Mouse (Mus musculus) stomach, embryonic 15.5 days (tissue): ENCODE results near the gene Zfp3. TPM values are rescaled to one million over a fixed set of nuclear protein-coding genes. Genes with fewer than 3 reads are reported as not detected.

ENCODE experiments used
- ATAC-seq: fragments of 200-750 bp; cut with Nextera tagmentation; 2 replicates; pipeline ENCODE4 v1.8.0; 2017; ENCODE audit warnings: low read depth, moderate number of reproducible peaks, moderate TSS enrichment; ENCODE audit not compliant: insufficient read depth, low FRiP score
- H3K27ac ChIP-seq: fragments of 300-500 bp; sonication (generic); 2 replicates; pipeline ENCODE4 v1.5.1; 2015; ENCODE audit warnings: mild to moderate bottlenecking, inconsistent platforms
- H3K27me3 ChIP-seq: fragments of 300-500 bp; sonication (generic); replicated peaks from 2 replicates; pipeline ENCODE4 v1.6.1; 2015; ENCODE audit warnings: inconsistent platforms
- H3K36me3 ChIP-seq: fragments of 300-500 bp; sonication (generic); 2 replicates; pipeline ENCODE4 v1.6.1; 2015; ENCODE audit warnings: inconsistent platforms
- H3K4me1 ChIP-seq: fragments of 300-500 bp; sonication (generic); 2 replicates; pipeline ENCODE4 v1.6.1; 2015; ENCODE audit warnings: inconsistent platforms
- H3K4me2 ChIP-seq: fragments of 300-500 bp; sonication (generic); 2 replicates; pipeline ENCODE4 v1.6.1; 2015; ENCODE audit warnings: mild to moderate bottlenecking, inconsistent platforms
- H3K4me3 ChIP-seq: fragments of 300-500 bp; sonication (generic); replicated peaks from 2 replicates; pipeline ENCODE4 v1.5.1; 2015; ENCODE audit warnings: inconsistent platforms
- H3K9ac ChIP-seq: fragments of 300-500 bp; sonication (generic); 2 replicates; pipeline ENCODE4 v1.6.1; 2015; ENCODE audit warnings: inconsistent platforms
- H3K9me3 ChIP-seq: fragments of 300-500 bp; sonication (generic); 2 replicates; pipeline ENCODE4 v1.6.1; 2016; ENCODE audit warnings: inconsistent platforms
- WGBS: fragments of 180-500 bp; shearing (Covaris S2); methylation state at CpG from one replicate; pipeline ENCODE4 v1.1.7; 2015; 5-methylcytosine and 5-hydroxymethylcytosine counted together
- polyA plus RNA-seq: library from polyadenylated mRNA; unstranded; fragments of >200 nt; fragmentation: Nextera tagmentation; extraction: Ambion mirVana; gene quantifications from 2 replicates; pipeline ENCODE4 v1.2.1, GENCODE M21; 2015

The Zfp3 gene
- polyA plus RNA-seq, 1 experiment from 2014 or later = 6.9 TPM

GRCm38 (mm10) chr11:70791676-70792075 lies 27.7 kb downstream of the Zfp3 start:
- no peaks in the 10 kb centered on the region for H3K9me3 ChIP-seq
- no peak for ATAC-seq
- WGBS = 75% methylated on average over 5 of the region's 5 CpGs

DNA sequence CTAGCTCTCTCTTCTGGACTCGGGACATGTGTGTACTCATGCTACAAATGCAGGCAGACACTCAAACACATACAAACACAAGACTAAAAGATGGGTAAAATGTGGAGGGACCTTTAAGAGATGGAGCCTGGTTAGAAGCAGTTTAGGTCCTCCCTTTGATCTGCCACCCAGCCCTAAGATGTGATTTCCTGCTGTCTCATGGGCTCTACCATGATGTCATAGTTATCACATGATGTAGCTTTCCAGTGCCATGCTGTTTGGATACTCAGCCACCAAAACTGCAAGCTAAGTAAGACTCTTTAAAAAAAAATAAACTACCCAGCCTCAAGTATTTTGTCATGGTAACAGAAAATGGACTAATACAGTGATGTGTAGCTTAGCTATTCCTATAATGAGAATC lies 28.4 kb downstream of the Zfp3 start:
- Histone ChIP-seq H3K9ac (no peak overlapping the region), H3K9me3 (no peaks in the 10 kb centered on the region), H3K4me1 (no peaks in the 10 kb centered on the region), H3K27me3 (no peaks in the 10 kb centered on the region), H3K4me2 (no peak overlapping the region), H3K36me3 (no peaks in the 10 kb centered on the region), H3K27ac (no peak overlapping the region), H3K4me3 (no peak overlapping the region)
- 81% methylated on average over 1 of the region's 1 CpGs for WGBS
- no peak for ATAC-seq

More at GRCm38 (mm10) chr11:70791676-70792075, 27.7 kb downstream of the Zfp3 start:
- Histone ChIP-seq H3K27me3 (no peaks in the 10 kb centered on the region), H3K9ac (no peak overlapping the region), H3K4me1 (no peaks in the 10 kb centered on the region), H3K36me3 (no peaks in the 10 kb centered on the region), H3K4me2 (no peak overlapping the region), H3K4me3 (no peak overlapping the region), H3K27ac (no peak overlapping the region)

DNA sequence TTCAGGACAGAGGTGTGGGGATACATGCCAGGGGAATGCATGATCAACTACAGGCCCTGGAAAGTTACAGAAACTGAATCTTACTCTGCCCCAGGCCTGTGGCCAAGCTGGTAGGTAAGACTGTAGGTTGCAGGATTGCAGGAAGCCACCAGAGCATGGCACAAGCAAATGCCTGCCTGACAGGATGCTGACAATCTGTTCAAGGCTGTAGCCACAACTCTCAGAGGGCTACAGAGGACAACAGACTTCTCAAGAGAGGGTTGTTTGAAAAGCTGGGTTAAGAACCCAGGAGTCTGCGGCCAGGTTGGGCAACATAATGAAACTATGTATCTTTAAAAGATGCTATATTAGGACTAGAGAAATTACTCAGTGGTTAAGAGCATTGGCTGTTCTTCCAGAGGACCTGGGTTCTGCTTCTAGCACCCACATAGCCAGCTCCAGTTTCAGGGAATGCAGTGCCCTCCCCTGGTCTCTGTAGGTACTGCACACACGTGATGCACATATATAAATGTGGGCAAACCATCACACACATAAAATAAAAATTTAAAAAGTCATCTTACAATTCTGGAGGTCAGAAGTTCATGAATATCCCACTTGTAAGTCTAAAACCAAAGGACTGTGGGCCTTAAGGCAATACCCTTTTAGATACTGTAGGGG lies 38.3 kb downstream of the Zfp3 start:
- WGBS = 84% methylated on average over 2 of the region's 2 CpGs
- Histone ChIP-seq H3K4me1 (no peaks in the 10 kb centered on the region), H3K4me3 (no peak overlapping the region), H3K4me2 (no peak overlapping the region), H3K9ac (no peak overlapping the region), H3K27me3 (no peaks in the 10 kb centered on the region), H3K27ac (no peak overlapping the region), H3K36me3 (no peaks in the 10 kb centered on the region), H3K9me3 (no peaks in the 10 kb centered on the region)
- no peak for ATAC-seq

DNA sequence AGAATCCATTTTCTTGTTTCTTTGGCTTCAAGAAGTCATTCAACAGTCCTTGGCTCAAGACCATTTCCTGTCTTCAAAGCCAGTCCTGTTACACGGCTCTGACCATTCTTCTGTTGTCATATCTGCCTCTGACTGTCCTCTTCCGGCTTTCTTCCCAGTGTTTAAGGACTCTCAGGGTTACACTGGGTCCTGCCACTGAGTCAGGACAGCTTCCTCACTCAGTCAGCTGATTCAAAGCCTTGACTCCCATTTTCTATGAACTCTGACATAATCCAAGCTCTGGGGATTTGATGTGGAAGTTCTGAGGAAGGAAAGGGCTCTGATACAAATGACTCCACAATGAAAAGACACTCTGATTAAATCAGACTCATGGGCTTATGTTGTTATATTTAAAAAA lies 38.9 kb downstream of the Zfp3 start:
- 66% methylated on average over 2 of the region's 2 CpGs for WGBS
- Histone ChIP-seq H3K4me2 (no peak overlapping the region), H3K9me3 (no peaks in the 10 kb centered on the region), H3K27me3 (no peaks in the 10 kb centered on the region), H3K4me1 (no peaks in the 10 kb centered on the region), H3K36me3 (no peaks in the 10 kb centered on the region), H3K27ac (no peak overlapping the region), H3K9ac (no peak overlapping the region), H3K4me3 (no peak overlapping the region)
- ATAC-seq = no peak

- Histone ChIP-seq H3K27ac (no peak overlapping the region), H3K4me2 (no peak overlapping the region), H3K4me1 (no peaks in the 10 kb centered on the region), H3K27me3 (no peaks in the 10 kb centered on the region), H3K9ac (no peak overlapping the region), H3K36me3 (no peaks in the 10 kb centered on the region), H3K4me3 (no peak overlapping the region), H3K9me3 (no peaks in the 10 kb centered on the region)
- 64% methylated on average over 6 of the region's 6 CpGs for WGBS
- no peak for ATAC-seq
These were observed 39.7 kb downstream of the Zfp3 start for GRCm38 (mm10) chr11:70803711-70804200.

DNA sequence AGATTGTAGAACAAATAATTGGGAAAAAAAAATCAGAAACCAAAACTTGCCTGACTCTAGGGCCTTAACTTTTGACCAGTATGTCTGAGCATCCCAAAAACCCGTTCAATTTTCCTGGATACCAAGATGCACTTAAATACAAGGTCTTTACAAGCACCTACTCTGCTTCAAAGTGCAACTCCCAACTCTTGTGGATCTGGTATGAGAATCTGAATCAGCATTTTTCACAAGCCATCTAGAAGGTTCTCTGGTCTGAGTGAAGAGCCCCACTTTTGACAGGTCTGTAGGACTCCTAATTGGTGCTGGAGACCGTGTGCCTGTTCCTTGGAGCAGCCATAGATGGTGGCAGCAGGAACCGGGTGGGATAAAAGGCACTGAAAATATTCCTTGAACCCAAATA lies 40.4 kb downstream of the Zfp3 start:
- no peak for ATAC-seq
- 74% methylated on average over 3 of the region's 3 CpGs for WGBS
- no peak overlapping the region for H3K4me2 ChIP-seq
- no peak overlapping the region for H3K9ac ChIP-seq
- H3K27me3 ChIP-seq = no peaks in the 10 kb centered on the region
- H3K27ac ChIP-seq = no peak overlapping the region
- H3K4me1 ChIP-seq = no peaks in the 10 kb centered on the region
- H3K36me3 ChIP-seq = no peaks in the 10 kb centered on the region
- H3K9me3 ChIP-seq = no peaks in the 10 kb centered on the region
- no peak overlapping the region for H3K4me3 ChIP-seq

DNA sequence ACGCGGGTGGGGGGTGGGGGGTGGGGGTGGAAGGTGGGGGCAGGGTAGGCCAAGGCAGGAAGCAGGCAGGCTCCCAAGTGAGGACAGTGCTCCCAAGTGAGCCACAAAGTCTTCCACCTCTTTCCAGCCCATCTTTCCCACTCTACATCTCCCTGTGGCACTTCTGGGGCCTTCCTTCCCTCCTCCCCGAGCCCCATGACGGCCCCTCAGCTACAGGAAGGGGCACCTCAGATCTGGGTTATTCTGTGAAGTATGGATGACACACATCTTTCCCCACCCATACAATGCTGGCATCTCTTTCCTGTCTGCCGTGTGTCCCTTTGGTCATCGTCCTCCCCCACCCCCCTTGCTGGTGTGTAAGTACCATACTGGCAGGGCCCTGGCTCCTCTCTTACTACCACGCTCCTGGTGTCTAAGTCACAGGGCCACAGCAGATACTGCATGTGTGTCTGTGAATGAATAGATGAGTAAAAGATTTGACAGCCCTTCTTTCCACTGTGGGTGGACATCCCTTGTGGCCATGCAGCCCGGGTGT lies 41.7 kb downstream of the Zfp3 start:
- H3K27me3 ChIP-seq = no peaks in the 10 kb centered on the region
- no peaks in the 10 kb centered on the region for H3K36me3 ChIP-seq
- no peaks in the 10 kb centered on the region for H3K9me3 ChIP-seq
- no peak overlapping the region for H3K27ac ChIP-seq
- peak overlapping the region; percentile 21; the same call in 1 of the 2 replicates for H3K4me2 ChIP-seq
- ATAC-seq = no peak
- H3K9ac ChIP-seq = no peak overlapping the region
- H3K4me1 ChIP-seq = no peaks in the 10 kb centered on the region
- no peak overlapping the region for H3K4me3 ChIP-seq
- WGBS = 76% methylated on average over 8 of the region's 8 CpGs

DNA sequence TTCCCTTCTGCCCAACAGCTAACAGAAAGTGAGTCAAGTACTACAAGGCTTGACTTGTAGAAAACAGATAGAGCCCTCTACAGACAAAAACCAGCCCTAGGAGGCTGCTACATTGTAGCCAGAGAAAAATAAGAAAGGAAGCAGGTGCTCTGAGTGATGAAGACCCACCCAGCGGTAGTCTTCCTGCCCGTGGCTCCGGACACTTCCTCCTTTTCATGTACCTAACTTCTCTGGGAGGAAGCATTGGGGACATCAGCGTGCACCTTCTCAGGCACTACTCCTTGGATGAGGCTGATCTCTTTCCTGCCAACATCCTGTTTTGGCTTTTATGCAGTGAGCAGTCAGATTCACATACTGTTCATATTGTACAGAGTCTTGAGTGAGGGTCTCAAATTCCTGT lies 42.7 kb downstream of the Zfp3 start:
- Histone ChIP-seq H3K4me2 (no peak overlapping the region), H3K9ac (no peak overlapping the region), H3K36me3 (no peaks in the 10 kb centered on the region), H3K27ac (no peak overlapping the region), H3K27me3 (no peaks in the 10 kb centered on the region), H3K9me3 (no peaks in the 10 kb centered on the region), H3K4me1 (no peaks in the 10 kb centered on the region), H3K4me3 (no peak overlapping the region)
- 85% methylated on average over 4 of the region's 4 CpGs for WGBS
- no peak for ATAC-seq

- H3K27ac ChIP-seq = no peak overlapping the region
- no peak overlapping the region for H3K4me2 ChIP-seq
- 84% methylated on average over 4 of the region's 4 CpGs for WGBS
These were observed 43.6 kb downstream of the Zfp3 start for GRCm38 (mm10) chr11:70807630-70808029.

DNA sequence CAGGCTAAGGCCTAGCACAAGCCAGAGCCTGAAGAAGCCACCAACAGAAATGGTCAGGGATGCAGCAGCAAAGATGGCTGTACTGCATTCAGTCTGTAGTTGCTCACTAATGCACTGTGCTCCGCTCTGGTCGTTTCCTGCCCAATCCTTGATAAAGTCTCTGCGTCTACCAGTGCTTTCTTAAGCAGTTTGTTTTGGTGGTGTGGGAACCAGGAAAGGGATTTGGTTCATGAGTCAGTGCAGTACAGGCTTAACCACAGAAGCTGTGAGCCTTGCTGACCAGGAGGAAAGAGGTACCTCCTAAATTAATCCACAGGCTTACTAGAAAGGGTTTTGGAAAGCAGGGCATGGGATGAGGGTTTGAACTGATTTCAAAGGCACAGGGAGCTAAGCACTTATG lies 44.1 kb downstream of the Zfp3 start:
- no peaks in the 10 kb centered on the region for H3K27me3 ChIP-seq
- H3K4me3 ChIP-seq = no peak overlapping the region
- H3K36me3 ChIP-seq = no peaks in the 10 kb centered on the region
- H3K9me3 ChIP-seq = no peaks in the 10 kb centered on the region
- H3K9ac ChIP-seq = no peak overlapping the region
- 64% methylated on average over 3 of the region's 3 CpGs for WGBS
- H3K27ac ChIP-seq = no peak overlapping the region
- H3K4me1 ChIP-seq = no peaks in the 10 kb centered on the region
- no peak for ATAC-seq
- no peak overlapping the region for H3K4me2 ChIP-seq

More at GRCm38 (mm10) chr11:70807630-70808029, 43.6 kb downstream of the Zfp3 start:
- Histone ChIP-seq H3K27me3 (no peaks in the 10 kb centered on the region), H3K9me3 (no peaks in the 10 kb centered on the region), H3K36me3 (no peaks in the 10 kb centered on the region), H3K9ac (no peak overlapping the region), H3K4me1 (no peaks in the 10 kb centered on the region), H3K4me3 (no peak overlapping the region)
- no peak for ATAC-seq

DNA sequence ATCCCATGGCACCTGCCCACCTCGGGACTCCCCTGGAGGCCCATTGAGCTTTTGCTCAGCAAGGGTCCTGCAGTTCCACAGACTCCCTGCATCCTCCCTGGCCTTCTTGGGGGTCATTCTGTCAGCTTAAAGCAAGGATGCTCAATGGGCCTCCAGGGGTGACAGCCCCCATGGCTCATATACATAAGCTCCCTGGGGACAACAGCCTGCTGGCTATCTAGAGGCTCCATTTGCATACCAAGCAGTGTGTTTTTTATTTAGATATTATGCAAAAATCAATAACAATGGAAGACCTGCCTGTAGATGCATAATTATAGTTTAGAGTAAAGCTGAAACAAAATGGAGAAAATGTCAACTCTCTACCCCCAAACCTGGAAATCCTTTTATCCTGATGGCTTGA lies 45.0 kb downstream of the Zfp3 start:
- no peaks in the 10 kb centered on the region for H3K27me3 ChIP-seq
- no peak overlapping the region for H3K27ac ChIP-seq
- H3K4me2 ChIP-seq = no peak overlapping the region
- H3K4me3 ChIP-seq = no peak overlapping the region
- WGBS = 25% methylated on average over 1 of the region's 1 CpGs
- no peak overlapping the region for H3K9ac ChIP-seq
- H3K9me3 ChIP-seq = no peaks in the 10 kb centered on the region
- H3K36me3 ChIP-seq = no peaks in the 10 kb centered on the region
- ATAC-seq = no peak
- H3K4me1 ChIP-seq = no peaks in the 10 kb centered on the region

DNA sequence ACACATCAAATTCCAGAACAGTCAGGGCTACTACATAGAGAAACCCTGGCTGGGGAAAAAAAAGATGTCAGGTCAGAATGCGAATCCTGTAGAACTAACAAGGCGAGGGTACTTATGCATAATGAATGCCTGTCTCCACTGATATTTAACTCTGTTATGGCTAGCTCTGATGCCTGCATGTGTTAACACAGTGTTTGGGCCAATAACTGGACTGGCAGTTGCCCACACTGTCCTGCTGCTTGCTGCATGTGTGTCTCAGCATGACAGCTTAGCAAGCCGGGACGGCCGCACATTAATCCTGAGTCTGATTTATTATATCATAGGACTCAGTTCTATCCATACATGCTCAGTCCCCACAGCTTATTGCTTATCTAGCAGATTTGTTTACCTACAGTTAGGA lies 47.0 kb downstream of the Zfp3 start:
- Histone ChIP-seq H3K36me3 (no peaks in the 10 kb centered on the region), H3K27ac (no peak overlapping the region), H3K27me3 (no peaks in the 10 kb centered on the region), H3K9ac (no peak overlapping the region), H3K4me2 (no peak overlapping the region), H3K9me3 (no peaks in the 10 kb centered on the region), H3K4me1 (no peaks in the 10 kb centered on the region), H3K4me3 (no peak overlapping the region)
- WGBS = 80% methylated on average over 5 of the region's 5 CpGs
- ATAC-seq = no peak
